Mouse (Mus musculus) adrenal gland, adult 2 months (tissue): ENCODE data around the gene Art4. TPM values are rescaled to one million over a fixed set of nuclear protein-coding genes. Genes with fewer than 3 reads are reported as not detected.
"Not testable (repeated sequence)": the region's sequence is repeated elsewhere in the genome, so short reads cannot be mapped to it uniquely, and the experiment has no call there.

Experiments used
- DNase-seq: peaks from one replicate; pipeline ENCODE4 v3.0.0; 2021
- long read RNA-seq: library from polyadenylated mRNA; stranded (forward); transcript quantifications from one replicate; pipeline ENCODE4 v2.0.0, GENCODE M21; 2021
- polyA plus RNA-seq: library from polyadenylated mRNA; depleted of rRNA; stranded (reverse); fragments of >200 nt; gene quantifications from 2 replicates; pipeline ENCODE4 v1.2.3, GENCODE M21; 2012; rRNA removed
- total RNA-seq, 2 experiments: library from RNA; stranded (reverse); gene quantifications; 2 replicates each; pipeline ENCODE4 v1.2.3; 2021

Gene Art4
- total RNA-seq (1 to 10 TPM; 4.8 to 6.4 TPM), polyA plus RNA-seq (0.91 and 1.6 TPM in 2 replicates)
- long read RNA-seq, partial matches to known transcripts, result 0 of 3 reads
- long read RNA-seq, other reads (novel, unspliced or antisense), result 0 of 3 reads

- peak; percentile 44 for DNase-seq
Measured at GRCm38 (mm10) chr6:136857186-136857872, at the start of gene Art4. Art4 (minus strand) TSS chr6:136857733.

DNA sequence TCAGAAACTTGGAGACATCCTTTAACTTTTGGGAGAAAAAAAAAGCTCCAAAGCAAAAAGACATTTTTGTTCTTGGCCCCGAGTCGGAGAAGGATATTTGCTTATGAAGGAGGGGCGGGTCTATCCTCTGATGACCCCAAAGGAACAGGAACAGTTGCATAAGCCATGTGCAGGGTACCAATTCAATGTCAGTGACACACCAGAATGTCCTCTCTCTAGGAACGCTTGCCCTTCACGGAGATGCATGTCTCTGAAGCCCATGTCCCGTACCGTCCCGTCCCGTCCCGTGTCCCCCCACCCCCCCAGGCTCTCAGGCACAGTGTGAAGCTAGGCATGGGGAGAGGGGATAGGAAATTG lies 49.4 kb upstream of the Art4 start:
- DNase-seq, result no peak

- DNase-seq, result no peak
Measured at GRCm38 (mm10) chr6:136906283-136906936, 48.9 kb upstream of the Art4 start.

GRCm38 (mm10) chr6:136903885-136904470 lies 46.4 kb upstream of the Art4 start:
- no peak for DNase-seq

DNA sequence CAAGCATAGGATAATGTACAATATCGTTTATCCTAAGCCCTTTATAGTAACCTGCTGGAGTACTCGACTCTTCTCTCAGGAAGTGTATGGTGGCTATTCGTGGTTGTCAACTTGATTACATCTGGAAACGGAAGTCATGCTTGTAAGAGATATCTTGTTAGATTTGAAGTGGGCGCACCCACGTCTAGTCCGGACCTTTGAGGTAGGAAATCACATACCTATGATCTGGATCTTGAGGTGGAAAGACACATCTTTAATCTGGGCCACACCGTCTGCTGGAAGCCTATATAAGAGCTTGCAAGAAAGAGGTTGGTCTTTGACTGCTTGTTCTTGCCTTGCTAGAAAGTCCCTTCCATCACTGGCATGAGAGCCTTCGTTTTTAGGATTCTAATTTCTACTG lies 45.0 kb upstream of the Art4 start:
- no peak for DNase-seq

DNA sequence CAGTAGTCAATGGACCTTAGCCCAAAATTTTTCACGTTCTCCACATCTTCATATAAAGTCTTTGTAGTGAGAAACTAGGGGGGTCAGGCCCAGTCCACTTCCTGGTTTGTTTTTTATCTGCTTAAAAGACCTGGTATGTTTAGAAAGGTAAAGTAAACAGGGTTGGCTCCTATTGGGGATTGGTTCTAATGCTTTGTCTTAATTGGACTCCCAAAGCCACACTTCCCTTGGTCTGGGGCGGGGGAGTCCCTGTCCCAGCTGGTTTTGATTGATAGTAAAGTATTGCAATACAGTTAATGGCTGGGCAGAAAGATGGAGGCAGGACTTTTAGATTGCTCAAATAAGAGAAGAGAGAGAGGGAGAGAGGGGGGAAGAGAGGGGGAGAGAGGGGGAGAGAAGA lies 43.5 kb upstream of the Art4 start:
- DNase-seq, result no peak

DNA sequence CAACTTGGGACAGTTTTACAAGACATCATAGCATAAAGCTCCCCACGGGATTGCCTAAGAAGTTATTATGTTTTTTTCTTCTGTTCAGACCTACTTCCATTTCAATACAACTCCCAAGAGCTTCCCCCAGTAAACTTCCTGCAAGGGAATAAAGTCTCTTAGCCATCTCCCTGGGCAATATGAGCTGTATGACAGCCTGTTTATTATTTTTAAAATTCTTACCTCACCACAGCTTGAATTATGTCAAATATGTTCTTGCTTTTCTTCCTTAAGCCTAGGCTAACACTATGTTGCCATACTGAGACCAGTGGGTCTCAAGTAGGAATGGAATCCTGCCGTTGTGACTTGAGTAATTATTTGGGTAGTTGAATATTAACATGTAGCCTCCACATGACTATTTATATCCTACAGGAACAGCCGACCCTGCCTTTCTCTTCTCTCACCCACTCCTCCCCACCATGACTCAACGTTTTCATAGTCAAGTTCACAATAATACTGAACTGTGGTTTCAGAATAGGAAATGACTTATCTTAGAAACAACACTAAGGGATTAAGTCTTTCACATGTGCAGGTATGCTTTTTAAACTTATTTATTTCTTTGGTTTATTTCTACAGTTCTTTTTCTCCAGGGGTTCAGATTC lies 43.0 kb upstream of the Art4 start:
- DNase-seq, result no peak

GRCm38 (mm10) chr6:136898954-136899353 lies 41.4 kb upstream of the Art4 start:
- no peak for DNase-seq

DNA sequence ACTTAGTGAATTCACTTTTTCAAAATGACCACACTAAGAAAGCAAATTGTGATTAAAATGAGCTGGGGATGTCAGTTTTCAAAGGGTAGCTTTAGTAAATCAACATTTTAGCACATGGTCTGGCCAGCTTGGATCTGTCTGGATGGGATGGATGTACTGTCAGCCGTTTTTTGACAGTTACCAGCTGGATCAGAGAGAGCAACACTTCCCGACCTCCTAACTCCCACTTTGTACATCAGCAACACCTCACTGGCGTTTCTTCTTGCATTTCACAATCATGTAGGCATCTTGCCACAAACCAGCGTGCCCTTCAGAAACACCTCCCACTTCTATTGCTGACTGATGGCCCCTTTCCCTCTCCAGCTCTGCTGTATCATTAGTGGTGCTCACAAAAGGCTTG lies 40.7 kb upstream of the Art4 start:
- no peak for DNase-seq

DNA sequence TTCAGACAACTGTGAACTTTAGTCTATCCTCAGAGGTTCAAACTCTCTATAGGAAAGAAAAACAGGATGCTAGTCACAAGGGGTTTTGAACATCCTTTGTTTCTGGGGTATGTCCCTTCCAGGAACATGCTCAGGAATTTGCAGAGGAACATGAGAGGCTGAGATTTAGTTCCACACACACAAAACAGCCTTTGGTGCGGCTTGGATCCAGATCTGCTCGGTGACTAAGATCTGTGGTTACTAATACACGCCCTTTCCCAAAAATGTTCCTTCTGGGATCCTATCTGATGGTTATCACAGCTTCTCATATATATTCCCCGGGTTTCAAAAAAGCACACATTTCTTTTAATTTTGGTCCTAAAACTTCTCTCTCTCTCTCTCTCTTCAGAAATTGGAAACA lies 40.3 kb upstream of the Art4 start:
- DNase-seq, result no peak

DNA sequence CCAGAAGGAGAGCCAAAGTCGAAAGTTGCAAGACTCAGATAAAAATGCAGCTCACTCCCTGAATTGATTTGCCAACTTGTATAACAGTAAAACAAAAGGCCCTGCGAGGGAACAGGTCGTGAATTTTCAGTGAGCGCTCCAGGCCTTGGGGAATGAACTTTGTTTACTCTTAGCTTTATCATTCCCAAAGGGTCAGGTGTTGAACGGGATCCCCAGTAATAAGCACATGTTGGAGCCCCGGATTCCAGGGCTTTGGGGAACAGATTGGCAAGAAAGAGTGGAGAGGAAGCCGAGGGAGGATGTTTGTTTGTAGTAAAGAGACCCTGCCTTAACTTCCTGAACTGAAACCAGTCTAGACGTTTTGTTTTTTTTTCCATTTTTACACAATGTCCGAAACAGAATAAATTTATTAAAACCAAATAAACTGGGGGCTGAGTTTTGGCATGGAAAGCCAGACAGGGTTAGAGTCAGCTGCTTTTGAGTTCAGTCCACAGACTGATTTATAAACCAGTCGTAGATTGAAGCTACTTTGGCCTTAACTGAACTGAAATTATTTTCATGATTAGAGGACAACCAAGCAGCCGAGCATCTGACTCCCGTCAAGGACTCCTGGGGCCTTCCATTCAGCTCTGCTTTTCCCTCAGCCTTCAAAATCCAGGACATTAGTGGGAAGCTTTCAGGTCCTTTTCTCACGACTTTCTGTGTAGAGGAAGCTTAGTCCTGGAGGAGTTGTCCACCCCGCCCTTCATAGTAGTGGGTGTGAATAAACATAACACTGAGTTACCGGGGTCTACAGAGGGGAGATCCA lies 37.2 kb upstream of the Art4 start:
- DNase-seq, result no peak

DNA sequence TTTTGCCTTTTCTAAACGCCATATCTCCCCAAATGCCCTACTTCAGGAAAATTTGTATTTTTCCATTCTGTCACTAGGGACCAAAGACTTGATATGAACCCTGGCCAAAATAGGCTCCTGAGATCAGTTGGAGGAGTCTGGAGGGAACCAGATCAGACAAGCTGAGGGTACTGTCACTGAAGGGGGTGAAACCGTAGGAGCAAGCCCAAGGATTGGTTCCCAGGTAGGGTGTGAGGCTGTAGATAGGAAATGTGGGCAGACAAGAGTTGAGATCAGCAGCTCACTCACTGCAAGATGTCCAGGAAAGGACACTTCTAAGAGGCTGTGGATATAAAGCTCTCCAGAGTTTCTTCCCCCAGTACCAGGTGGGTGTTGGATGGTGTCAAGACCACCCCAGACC lies 34.5 kb upstream of the Art4 start:
- DNase-seq, result no peak

DNA sequence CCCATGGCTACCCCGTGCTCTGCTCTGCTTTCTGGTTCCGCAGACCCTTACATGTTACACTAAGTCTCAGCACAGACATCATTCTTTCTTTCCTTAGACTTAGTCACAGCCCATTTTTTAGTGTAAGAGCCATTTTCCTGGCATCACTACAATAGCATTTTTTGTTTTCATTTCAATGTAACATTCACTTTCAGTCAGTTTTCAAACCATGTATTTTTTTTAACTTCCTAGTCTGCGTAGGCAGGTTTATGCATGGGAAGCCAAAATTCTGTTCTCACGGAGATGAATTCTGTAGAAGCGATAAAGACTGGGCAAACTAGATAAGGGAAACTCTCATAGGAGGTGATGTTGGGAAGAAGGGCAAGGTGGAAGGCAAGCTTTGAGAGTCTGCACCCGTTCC lies 32.0 kb upstream of the Art4 start:
- no peak for DNase-seq

DNA sequence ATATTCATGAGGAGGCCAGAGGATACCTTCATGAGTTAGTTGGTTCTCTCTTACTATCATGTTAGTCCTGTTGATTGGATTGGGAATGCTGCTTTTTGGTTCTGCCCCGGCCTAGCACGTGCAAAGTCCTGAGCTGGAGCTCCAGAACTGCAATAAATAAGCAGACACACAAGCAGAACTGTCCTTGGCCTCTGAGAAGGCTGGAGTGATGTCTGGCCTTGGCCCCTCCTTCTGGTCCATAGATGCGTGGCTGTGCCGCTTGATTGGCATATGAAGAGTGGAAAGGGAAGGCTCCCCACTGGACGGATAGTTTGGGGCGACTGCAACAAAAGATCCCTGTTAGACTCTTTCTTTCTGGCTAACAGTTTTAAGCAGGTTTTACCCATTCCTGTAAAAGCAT lies 31.5 kb upstream of the Art4 start:
- DNase-seq, result peak; percentile 56

DNA sequence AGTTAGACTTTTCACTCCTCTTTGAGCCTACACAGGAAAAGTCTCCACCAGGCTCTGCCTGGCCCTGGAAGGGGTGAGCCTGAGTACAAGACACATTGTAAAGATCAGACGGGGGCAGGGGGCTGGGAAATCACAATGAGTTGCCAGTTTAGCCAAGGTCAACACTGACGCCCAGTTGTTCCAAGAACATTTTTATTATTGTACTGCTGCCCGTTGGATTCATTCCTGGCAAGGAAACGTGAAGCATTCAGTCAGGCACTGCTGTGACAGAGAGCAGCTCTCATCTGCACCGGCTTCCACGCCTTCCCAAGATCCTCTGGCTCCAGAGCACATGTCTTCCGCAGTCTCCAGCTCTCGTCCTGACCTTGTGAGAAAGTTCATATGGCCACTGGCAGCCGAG lies 30.3 kb upstream of the Art4 start:
- DNase-seq, result peak; percentile 77

- DNase-seq, result not testable (repeated sequence)
Measured at GRCm38 (mm10) chr6:136884766-136885165, 27.2 kb upstream of the Art4 start.

DNA sequence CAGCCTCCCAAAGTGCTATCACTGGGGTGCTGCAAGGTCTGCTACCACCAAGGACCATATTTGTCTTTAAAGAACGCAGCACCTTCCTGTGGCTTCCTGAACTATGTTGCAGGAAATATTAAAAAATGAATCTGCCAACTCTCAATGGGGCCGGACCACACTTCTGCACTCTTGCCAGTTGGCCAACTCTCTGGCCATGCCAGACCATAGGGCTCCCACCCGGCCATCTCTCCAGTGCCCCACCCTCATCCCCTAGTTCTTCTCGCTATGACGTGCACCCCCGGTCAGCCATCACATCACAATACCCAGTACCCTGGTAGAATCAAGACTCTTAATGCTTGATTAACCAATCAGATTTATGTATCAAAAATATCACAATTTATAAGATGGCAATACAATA lies 26.4 kb upstream of the Art4 start:
- DNase-seq, result no peak

- no peak for DNase-seq
Measured at GRCm38 (mm10) chr6:136883431-136883915, 25.9 kb upstream of the Art4 start.

GRCm38 (mm10) chr6:136881678-136882077 lies 24.1 kb upstream of the Art4 start:
- no peak for DNase-seq

DNA sequence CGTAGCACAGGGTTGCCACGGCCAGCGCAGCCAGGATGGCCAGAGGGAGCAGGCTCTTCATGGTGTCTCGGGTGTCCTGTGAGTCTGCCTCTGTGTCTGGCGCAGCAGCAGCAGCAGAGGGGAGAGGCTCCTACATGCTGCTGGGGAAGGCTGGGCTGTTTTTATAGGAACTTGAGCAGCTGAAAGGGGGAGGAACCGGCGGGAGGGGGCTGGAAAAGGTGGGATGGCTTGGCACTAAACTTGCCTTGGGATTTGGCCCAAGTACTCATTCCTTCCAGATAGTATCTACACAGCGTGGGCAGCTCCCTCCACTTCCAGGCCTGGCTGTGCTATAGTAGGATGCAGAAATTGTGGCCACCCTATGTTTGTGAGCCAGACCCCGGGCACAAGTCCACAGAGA lies 18.1 kb upstream of the Art4 start, which contains the start of gene Mgp:
Gene Mgp, minus strand, starts transcription at position 154 of the 400 bp plus-strand sequence.
- DNase-seq, result no peak

DNA sequence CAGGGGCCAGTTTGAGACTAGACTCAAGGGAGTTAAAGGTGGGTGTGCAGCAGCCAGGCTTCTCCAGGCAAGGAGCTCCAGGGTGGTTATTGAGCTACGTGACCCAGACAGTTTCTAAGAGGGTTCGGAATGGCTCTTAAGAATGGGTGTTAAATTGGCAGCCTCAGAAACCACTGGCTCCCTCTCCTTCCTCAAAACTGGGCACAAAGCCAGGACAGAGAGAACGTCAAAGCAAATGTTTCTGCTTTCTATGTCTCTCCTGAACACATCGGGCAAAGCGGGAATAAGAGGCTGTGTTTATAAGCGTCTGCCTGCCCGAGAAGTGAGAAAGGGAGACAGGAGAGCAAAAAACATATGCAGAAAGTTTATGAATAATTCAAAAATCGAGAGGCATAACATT lies 17.1 kb upstream of the Art4 start:
- no peak for DNase-seq

- DNase-seq, result no peak
Measured at GRCm38 (mm10) chr6:136868921-136869320, 11.4 kb upstream of the Art4 start.
